Mouse (Mus musculus) liver, postnatal 0 days (tissue): ENCODE results near the gene Mamstr.

Source experiments
- CTCF ChIP-seq: sonication (generic); IDR thresholded peaks from 2 replicates; pipeline ENCODE4 v1.5.1; 2016; ENCODE audit warnings: antibody characterized with exemption, low read depth
- EP300 ChIP-seq: IDR thresholded peaks from 2 replicates; pipeline ENCODE4 v1.6.1; 2016; ENCODE audit warnings: antibody characterized with exemption, low read depth, mild to moderate bottlenecking

GRCm38 (mm10) chr7:45619592-45619991 is 20.2 kb upstream of the Mamstr start:
- TF ChIP-seq CTCF (no peak), EP300 (no peak)
